Mouse (Mus musculus) embryonic facial prominence, embryonic 14.5 days (tissue): Measurements from ENCODE around the gene Atn1. TPM values are rescaled to one million over a fixed set of nuclear protein-coding genes. Genes with fewer than 3 reads are reported as not detected.

Source experiments
- ATAC-seq: fragments of 200-750 bp; cut with Nextera tagmentation; 2 replicates; pipeline ENCODE4 v1.8.0; 2017; ENCODE audit warnings: low read depth, moderate number of reproducible peaks, moderate TSS enrichment
- DNase-seq: peaks from one replicate; pipeline ENCODE4 v3.0.0-alpha.2; 2015; ENCODE audit warnings: low spot score
- H3K27ac ChIP-seq: fragments of 300-500 bp; sonication (generic); replicated peaks from 2 replicates; pipeline ENCODE4 v1.5.1; 2014; ENCODE audit warnings: low read depth, mild to moderate bottlenecking, low read length, moderate library complexity
- H3K27me3 ChIP-seq: fragments of 300-500 bp; sonication (generic); replicated peaks from 2 replicates; pipeline ENCODE4 v1.6.1; 2014; ENCODE audit warnings: low read length; ENCODE audit not compliant: control insufficient read depth, insufficient read depth
- H3K36me3 ChIP-seq: fragments of 300-500 bp; sonication (generic); 2 replicates; pipeline ENCODE4 v1.6.1; 2014; ENCODE audit warnings: low read length, mixed read lengths; ENCODE audit not compliant: control insufficient read depth, insufficient read depth
- H3K4me1 ChIP-seq: fragments of 300-500 bp; sonication (generic); 2 replicates; pipeline ENCODE4 v1.6.1; 2014; ENCODE audit warnings: antibody characterized with exemption, low read length; ENCODE audit not compliant: control insufficient read depth, insufficient read depth
- H3K4me2 ChIP-seq: fragments of 300-500 bp; sonication (generic); 2 replicates; pipeline ENCODE4 v1.6.1; 2014; ENCODE audit warnings: low read depth, mild to moderate bottlenecking, low read length, moderate library complexity, mixed read lengths
- H3K4me3 ChIP-seq: fragments of 300-500 bp; sonication (generic); 2 replicates; pipeline ENCODE4 v1.5.1; 2014; ENCODE audit warnings: low read depth, mild to moderate bottlenecking, low read length
- H3K9ac ChIP-seq: fragments of 300-500 bp; sonication (generic); 2 replicates; pipeline ENCODE4 v1.6.1; 2014; ENCODE audit warnings: low read depth, mild to moderate bottlenecking, low read length, moderate library complexity, mixed read lengths
- H3K9me3 ChIP-seq: fragments of 300-500 bp; sonication (generic); 2 replicates; pipeline ENCODE4 v1.6.1; 2016; ENCODE audit warnings: low read length; ENCODE audit not compliant: control insufficient read depth
- WGBS: fragments of 180-500 bp; shearing (Covaris S2); extraction: QIAGEN DNeasy Blood & Tissue Kit; methylation state at CpG from one replicate; pipeline ENCODE4 v1.1.7; 2014; 5-methylcytosine and 5-hydroxymethylcytosine counted together
- polyA plus RNA-seq: library from polyadenylated mRNA; unstranded; fragments of >200 nt; fragmentation: Nextera tagmentation; extraction: Ambion mirVana; gene quantifications from 2 replicates; pipeline ENCODE4 v1.2.1, GENCODE M21; 2014

Gene Atn1
- polyA plus RNA-seq, 1 experiment from 2014 or later, result 13.8 TPM

- peak; percentile 88 for DNase-seq
- Histone ChIP-seq H3K4me2 (peak within 1 kb of the TSS; percentile 80), H3K27me3 (no peaks in the 10 kb centered on the region), H3K4me1 (peaks cover 17% of the 10 kb centered on the region), H3K27ac (no peak within 1 kb of the TSS), H3K36me3 (no peaks in the 10 kb centered on the region), H3K9me3 (no peaks in the 10 kb centered on the region), H3K4me3 (peak within 1 kb of the TSS; percentile 30), H3K9ac (peak within 1 kb of the TSS; percentile 52)
- 2% methylated on average over 23 of the region's 23 CpGs for WGBS
- peak; percentile 73 for ATAC-seq
These were observed 23.1 kb upstream of the Atn1 start, which contains the start of gene Lrrc23 for GRCm38 (mm10) chr6:124779222-124779983. TSS of gene Lrrc23 (minus strand) at chr6:124779727.

GRCm38 (mm10) chr6:124770511-124770910, 14.2 kb upstream of the Atn1 start:
- H3K36me3 ChIP-seq, result no peaks in the 10 kb centered on the region
- H3K9ac ChIP-seq, result no peak overlapping the region
- no peak overlapping the region for H3K4me2 ChIP-seq
- H3K4me1 ChIP-seq, result peaks cover 14% of the 10 kb centered on the region
- ATAC-seq (no peak), DNase-seq (no peak)
- no peak overlapping the region for H3K4me3 ChIP-seq
- H3K27ac ChIP-seq, result no peak overlapping the region
- H3K9me3 ChIP-seq, result no peaks in the 10 kb centered on the region
- WGBS, result 84% methylated on average over 15 of the region's 15 CpGs
- no peaks in the 10 kb centered on the region for H3K27me3 ChIP-seq

- Histone ChIP-seq H3K9ac (peak overlapping the region; percentile 69), H3K4me3 (peak overlapping the region; percentile 60), H3K36me3 (no peaks in the 10 kb centered on the region), H3K4me2 (peak overlapping the region; percentile 91), H3K9me3 (no peaks in the 10 kb centered on the region), H3K4me1 (peaks cover 14% of the 10 kb centered on the region), H3K27ac (no peak overlapping the region), H3K27me3 (no peaks in the 10 kb centered on the region)
- ATAC-seq (no peak), DNase-seq (no peak)
- 60% methylated on average over 7 of the region's 7 CpGs for WGBS
These were observed 13.7 kb upstream of the Atn1 start for GRCm38 (mm10) chr6:124770013-124770412.

- H3K4me2 ChIP-seq, result peak within 1 kb of the TSS; percentile 91
- DNase-seq (peak; percentile 85), ATAC-seq (peak; percentile 71)
- H3K9me3 ChIP-seq, result no peaks in the 10 kb centered on the region
- no peaks in the 10 kb centered on the region for H3K27me3 ChIP-seq
- no peak within 1 kb of the TSS for H3K27ac ChIP-seq
- peaks cover 14% of the 10 kb centered on the region for H3K4me1 ChIP-seq
- WGBS, result 1% methylated on average over 33 of the region's 54 CpGs
- peak within 1 kb of the TSS; percentile 69 for H3K9ac ChIP-seq
- H3K36me3 ChIP-seq, result no peaks in the 10 kb centered on the region
- peak within 1 kb of the TSS; percentile 60 for H3K4me3 ChIP-seq
These were observed 12.9 kb upstream of the Atn1 start, which contains the start of gene Eno2 for GRCm38 (mm10) chr6:124769101-124769765. TSS of gene Eno2 (minus strand) at chr6:124769673.

GRCm38 (mm10) chr6:124768704-124769044, 12.3 kb upstream of the Atn1 start:
- 5% methylated on average over 9 of the region's 9 CpGs for WGBS
- H3K9ac ChIP-seq, result peak overlapping the region; percentile 69

GRCm38 (mm10) chr6:124767920-124768703, 11.8 kb upstream of the Atn1 start:
- no peak overlapping the region for H3K9ac ChIP-seq
- peaks cover 14% of the 10 kb centered on the region for H3K4me1 ChIP-seq
- no peaks in the 10 kb centered on the region for H3K27me3 ChIP-seq
- WGBS, result 27% methylated on average over 18 of the region's 19 CpGs
- H3K27ac ChIP-seq, result no peak overlapping the region
- peak overlapping the region; percentile 60 for H3K4me3 ChIP-seq
- peak; percentile 28 for ATAC-seq
- peak overlapping the region; percentile 91 for H3K4me2 ChIP-seq
- H3K9me3 ChIP-seq, result no peaks in the 10 kb centered on the region
- DNase-seq, result no peak
- H3K36me3 ChIP-seq, result no peaks in the 10 kb centered on the region

More at GRCm38 (mm10) chr6:124768704-124769044, 12.3 kb upstream of the Atn1 start:
- no peak for DNase-seq
- Histone ChIP-seq H3K4me1 (peaks cover 14% of the 10 kb centered on the region), H3K36me3 (no peaks in the 10 kb centered on the region), H3K27me3 (no peaks in the 10 kb centered on the region), H3K27ac (no peak overlapping the region), H3K4me2 (peak overlapping the region; percentile 91), H3K4me3 (peak overlapping the region; percentile 60), H3K9me3 (no peaks in the 10 kb centered on the region)
- ATAC-seq, result no peak

GRCm38 (mm10) chr6:124767536-124767919, 11.2 kb upstream of the Atn1 start:
- no peak overlapping the region for H3K27ac ChIP-seq
- DNase-seq (no peak), ATAC-seq (no peak)
- H3K27me3 ChIP-seq, result no peaks in the 10 kb centered on the region
- peak overlapping the region; percentile 91 for H3K4me2 ChIP-seq
- H3K9me3 ChIP-seq, result no peaks in the 10 kb centered on the region
- peaks cover 14% of the 10 kb centered on the region for H3K4me1 ChIP-seq
- WGBS, result 34% methylated on average over 4 of the region's 4 CpGs
- no peak overlapping the region for H3K9ac ChIP-seq
- H3K4me3 ChIP-seq, result 0 out of 2 replicates have a peak overlapping the region, but pooled peaks have one; percentile 6
- no peaks in the 10 kb centered on the region for H3K36me3 ChIP-seq

GRCm38 (mm10) chr6:124765951-124766350, 9.6 kb upstream of the Atn1 start:
- Histone ChIP-seq H3K9me3 (no peaks in the 10 kb centered on the region), H3K4me3 (no peak overlapping the region), H3K27ac (no peak overlapping the region), H3K36me3 (no peaks in the 10 kb centered on the region), H3K27me3 (no peaks in the 10 kb centered on the region), H3K4me2 (no peak overlapping the region), H3K4me1 (peaks cover 14% of the 10 kb centered on the region), H3K9ac (no peak overlapping the region)
- WGBS, result 83% methylated on average over 7 of the region's 7 CpGs
- ATAC-seq (no peak), DNase-seq (no peak)
